Mouse (Mus musculus): ENCODE data around the gene Ntrk1. TPM values are rescaled to one million over a fixed set of nuclear protein-coding genes. Genes with fewer than 3 reads are reported as not detected.

Gene Ntrk1
- total and polyA plus RNA-seq, 3 experiments = 4.6 to 8.8 (median 6.3) TPM

GRCm38 (mm10) chr3:87785626-87786214 is 9.2 kb downstream of the Ntrk1 start:
- peak; percentile 55 for DNase-seq

- DNase-seq = no peak
These were observed 9.8 kb downstream of the Ntrk1 start for GRCm38 (mm10) chr3:87785156-87785555.

- no peak for DNase-seq
These were observed 11.5 kb downstream of the Ntrk1 start for GRCm38 (mm10) chr3:87783282-87784023.

GRCm38 (mm10) chr3:87779086-87779485 is 15.9 kb downstream of the Ntrk1 start:
- no peak for DNase-seq

- DNase-seq = no peak
These were observed 16.7 kb downstream of the Ntrk1 start for GRCm38 (mm10) chr3:87778283-87778682.

- DNase-seq = no peak
These were observed 23.9 kb downstream of the Ntrk1 start for GRCm38 (mm10) chr3:87771088-87771487.

- DNase-seq = no peak
These were observed 24.7 kb downstream of the Ntrk1 start for GRCm38 (mm10) chr3:87770280-87770679.

GRCm38 (mm10) chr3:87769506-87769905 is 25.5 kb downstream of the Ntrk1 start:
- no peak for DNase-seq

- peak; percentile 87 for DNase-seq
These were observed 26.1 kb downstream of the Ntrk1 start for GRCm38 (mm10) chr3:87768844-87769243.

GRCm38 (mm10) chr3:87768431-87768830 is 26.5 kb downstream of the Ntrk1 start:
- no peak for DNase-seq

GRCm38 (mm10) chr3:87767764-87768163 is 27.2 kb downstream of the Ntrk1 start:
- DNase-seq = no peak

GRCm38 (mm10) chr3:87766284-87766667 is 28.7 kb downstream of the Ntrk1 start:
- DNase-seq = no peak

GRCm38 (mm10) chr3:87765631-87766283 is 29.2 kb downstream of the Ntrk1 start:
- no peak for DNase-seq

GRCm38 (mm10) chr3:87765091-87765490 is 29.9 kb downstream of the Ntrk1 start:
- peak; percentile 68 for DNase-seq

GRCm38 (mm10) chr3:87764506-87764905 is 30.5 kb downstream of the Ntrk1 start:
- DNase-seq = no peak

- peak; percentile 75 for DNase-seq
These were observed 31.2 kb downstream of the Ntrk1 start for GRCm38 (mm10) chr3:87763683-87764289.

- DNase-seq = no peak
These were observed 31.8 kb downstream of the Ntrk1 start for GRCm38 (mm10) chr3:87763202-87763601.

GRCm38 (mm10) chr3:87761408-87762375 is 33.3 kb downstream of the Ntrk1 start:
- DNase-seq = no peak

- DNase-seq = peak; percentile 52
These were observed 36.3 kb downstream of the Ntrk1 start for GRCm38 (mm10) chr3:87758641-87759040.

GRCm38 (mm10) chr3:87756488-87756887 is 38.5 kb downstream of the Ntrk1 start:
- no peak for DNase-seq

GRCm38 (mm10) chr3:87755964-87756363 is 39.0 kb downstream of the Ntrk1 start:
- peak; percentile 91 for DNase-seq

- DNase-seq = no peak
These were observed 41.1 kb downstream of the Ntrk1 start for GRCm38 (mm10) chr3:87753829-87754228.

Measured in adrenal gland, adult 2 months (tissue).